Mouse (Mus musculus): Measurements from ENCODE around the gene Tdpoz5.
"Not testable (repeated sequence)": the region's sequence is repeated elsewhere in the genome, so short reads cannot be mapped to it uniquely, and the experiment has no call there.

Tdpoz5 gene

DNA sequence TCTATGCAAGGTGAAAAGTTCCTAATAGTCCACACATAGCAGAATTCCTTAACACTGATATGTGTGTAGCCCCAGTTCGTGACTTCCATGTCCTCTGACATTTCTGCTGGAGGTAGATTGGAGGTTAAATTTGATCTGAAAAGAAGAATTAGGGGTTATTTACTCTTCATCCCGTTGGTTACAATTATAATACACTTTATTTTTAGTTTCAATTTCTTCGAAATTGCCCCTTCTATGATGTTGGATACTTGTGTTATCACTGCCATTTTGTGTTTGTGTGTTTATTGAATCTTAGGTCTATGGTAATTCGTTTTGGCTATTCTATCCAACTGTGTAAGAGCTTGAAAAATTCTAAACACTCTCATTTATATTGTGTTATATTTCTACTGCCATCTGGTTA is at the start of gene Tdpoz5:
TSS of gene Tdpoz5 (minus strand) at position 101 of the 400 bp plus-strand sequence.
- DNase-seq: not testable (repeated sequence)

DNA sequence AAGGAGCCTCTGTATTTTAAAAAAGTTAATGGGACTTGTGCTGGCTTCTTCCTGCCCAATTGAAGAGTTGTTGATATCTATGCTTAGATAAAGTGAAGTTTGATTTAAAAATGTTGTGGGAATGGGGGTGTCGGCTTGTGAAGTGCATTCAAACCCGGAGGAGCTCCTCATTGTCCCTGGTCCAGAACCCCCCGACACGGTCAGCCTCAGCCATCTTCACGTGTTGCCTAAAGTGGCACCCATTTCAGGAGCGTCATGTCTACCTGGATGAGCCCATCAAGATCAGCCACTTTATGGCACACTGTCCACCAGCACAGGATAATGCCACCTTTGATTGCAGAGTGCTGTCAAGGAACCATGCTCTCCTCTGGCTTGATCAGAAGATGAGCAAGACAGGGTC is 7.8 kb upstream of the Tdpoz5 start:
- DNase-seq: not testable (repeated sequence)

DNA sequence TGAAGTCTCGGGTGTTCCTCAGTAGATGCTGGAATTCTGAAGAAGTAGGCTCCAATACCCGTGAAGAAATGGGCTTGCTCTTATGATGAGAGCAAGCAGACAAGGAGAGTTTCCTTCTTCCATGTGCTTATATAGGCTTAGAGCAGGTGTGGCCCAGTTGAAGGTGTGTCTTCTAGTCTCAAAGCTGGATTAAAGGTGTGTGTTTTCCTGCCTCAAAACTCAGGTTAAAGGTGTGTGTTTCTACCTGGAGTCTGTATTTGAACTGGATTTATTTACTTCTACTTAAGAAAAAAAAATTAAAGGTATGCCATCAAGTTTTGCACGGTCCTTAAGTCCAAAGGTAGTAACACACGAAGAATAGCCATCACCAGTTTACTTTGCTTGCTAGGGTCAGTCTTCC is 17.7 kb downstream of the Tdpoz5 start, which contains the start of gene Gm9117:
TSS of gene Gm9117 (minus strand) at position 101 of the 400 bp plus-strand sequence.
- not testable (repeated sequence) for DNase-seq

DNA sequence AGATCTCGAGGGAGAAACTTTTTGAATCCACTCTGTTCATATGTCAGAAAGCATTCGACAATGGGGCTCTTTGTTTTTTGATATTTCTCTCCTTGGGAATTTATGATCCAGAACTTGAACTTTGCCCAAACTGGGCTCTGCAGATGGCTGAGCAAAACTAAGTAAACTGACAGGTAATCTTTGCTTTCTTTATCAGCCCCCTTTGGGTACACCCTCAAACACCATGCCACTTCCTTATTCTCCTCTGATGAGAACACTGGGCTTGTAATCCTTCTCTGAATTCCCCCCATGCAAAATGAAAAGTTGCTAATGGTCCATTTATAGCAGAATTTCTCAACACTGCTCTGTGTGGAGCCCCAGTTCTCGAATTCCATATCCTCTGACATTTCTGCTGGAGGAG is 22.7 kb downstream of the Tdpoz5 start:
- not testable (repeated sequence) for DNase-seq
